Mouse (Mus musculus) gastrocnemius, postnatal 4 days (tissue): ENCODE results near the gene Bmp7. TPM values are rescaled to one million over a fixed set of nuclear protein-coding genes. Genes with fewer than 3 reads are reported as not detected.

Experiments
- microRNA-seq: library from miRNA; unstranded; fragments of <30 nt; microRNA quantifications from one replicate; pipeline ENCODE4 v1.2.0, GENCODE M21; 2021
- total RNA-seq, 2 experiments: library from RNA; stranded (reverse); gene quantifications; 2 replicates each; pipeline ENCODE4 v1.2.3; 2021

Gene Bmp7
- total RNA-seq, 2 experiments from 2014 or later = 3.7 to 3.8 TPM

Small RNA genes within 50 kb of the gene (microRNA-seq; reads per million reads assigned to microRNA genes)
- not detected for gene Gm22773

Other genes starting within 250 kb of the Bmp7 start
- not detected for gene Spo11, start 37.4 kb upstream of the Bmp7 start, total RNA-seq
- 10 to 100 TPM; 41.8 to 44.4 TPM for gene Rae1, start 59.8 kb upstream of the Bmp7 start, total RNA-seq
- gene Rbm38, start 80.2 kb upstream of the Bmp7 start, total RNA-seq = 100 to 1,000 TPM; 114 to 119 TPM
- under 1 TPM in 1 of 2 experiments, not detected in 1; 0.10 TPM for gene Ctcfl, start 179.2 kb upstream of the Bmp7 start, total RNA-seq
- 10 to 100 TPM; 13.9 to 59.4 TPM for gene Pck1, start 212.7 kb upstream of the Bmp7 start, total RNA-seq